Mouse (Mus musculus) Muller cell, postnatal 12 days (primary cell): ENCODE results near the gene Syt8.

Experiments used
- DNase-seq: peaks from one replicate; pipeline ENCODE4 v3.0.0-alpha.2; 2015; ENCODE audit errors: inconsistent ontology term

Gene Syt8

DNA sequence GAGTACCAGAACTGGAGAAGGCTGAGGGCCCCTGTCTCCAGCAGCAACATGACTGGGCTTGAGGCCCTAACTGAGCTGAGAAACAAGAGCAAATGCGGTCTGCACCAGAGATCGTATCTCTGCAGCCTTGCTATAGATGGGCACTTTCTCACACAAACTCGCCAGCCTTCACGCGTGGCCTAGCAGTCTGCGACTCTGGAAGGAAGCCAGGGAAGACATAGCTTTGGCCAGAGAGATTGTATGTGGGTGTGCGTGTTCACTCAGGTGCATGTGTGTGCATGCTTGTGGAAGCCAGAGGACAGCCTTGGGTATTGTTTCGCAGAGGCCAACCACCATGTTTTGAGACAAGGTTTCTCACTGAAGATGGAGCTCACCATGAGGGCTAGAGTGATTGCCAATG lies 26.0 kb upstream of the Syt8 start:
- DNase-seq, result no peak

GRCm38 (mm10) chr7:142409603-142410002 lies 25.0 kb upstream of the Syt8 start:
- no peak for DNase-seq

DNA sequence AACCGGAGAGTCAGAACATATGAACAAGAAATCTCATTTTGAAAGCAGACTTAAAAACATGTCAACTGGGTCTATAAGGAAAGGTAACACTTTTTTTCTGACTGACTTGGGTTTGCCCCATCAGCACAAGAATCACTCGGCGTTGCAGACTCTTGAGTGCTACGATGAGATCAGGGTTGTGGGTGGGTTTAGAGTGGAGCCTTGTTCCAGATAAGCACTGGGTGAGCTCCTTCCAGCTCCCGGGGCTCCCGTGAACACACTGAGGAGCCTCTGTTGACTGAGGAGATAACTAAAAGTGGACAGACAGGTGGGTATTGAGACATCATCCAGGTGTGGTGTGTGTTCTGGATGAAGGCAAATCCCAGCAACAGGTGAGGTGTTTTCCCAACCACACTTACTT lies 21.4 kb upstream of the Syt8 start:
- DNase-seq, result no peak

GRCm38 (mm10) chr7:142415314-142415713 lies 19.3 kb upstream of the Syt8 start:
- no peak for DNase-seq

DNA sequence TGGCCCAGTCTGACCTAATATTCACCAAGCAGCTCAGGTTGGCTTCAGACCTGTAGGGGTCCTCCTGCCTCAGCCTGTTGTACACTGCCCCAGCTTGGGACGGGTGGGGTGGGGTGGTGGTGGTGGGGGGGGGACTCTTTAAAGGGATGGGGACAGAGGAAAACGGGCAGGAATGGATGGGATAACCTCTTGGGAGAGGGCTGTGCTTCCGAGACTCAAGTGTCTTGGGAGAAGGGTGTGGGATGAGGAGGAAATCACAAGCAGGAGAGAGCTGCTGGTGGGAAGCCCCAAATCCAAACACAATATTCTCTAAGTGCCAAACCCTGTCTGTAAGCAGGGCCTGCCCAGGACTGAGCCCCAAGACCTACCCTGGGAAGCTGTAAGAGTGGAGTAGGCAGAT lies 18.4 kb upstream of the Syt8 start:
- no peak for DNase-seq

DNA sequence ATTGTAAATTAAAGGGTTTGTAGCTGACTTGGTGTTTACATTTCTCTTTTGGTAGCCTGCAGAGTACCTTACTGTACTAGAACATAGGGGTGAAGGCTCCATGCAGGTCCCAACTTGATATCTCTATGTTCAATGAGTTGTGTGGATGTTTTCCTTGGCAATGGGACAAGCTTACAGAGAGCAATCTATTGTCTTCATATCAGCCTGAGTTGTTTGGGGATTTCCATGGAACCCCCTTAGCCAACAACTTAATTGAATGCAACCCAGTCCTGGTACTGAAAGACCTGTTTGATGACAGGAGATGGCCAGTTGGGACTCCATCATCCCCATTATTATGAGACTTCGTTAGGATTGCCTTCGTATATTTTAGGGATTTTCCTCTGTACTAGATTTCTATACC lies 16.6 kb upstream of the Syt8 start:
- DNase-seq, result peak; percentile 29

DNA sequence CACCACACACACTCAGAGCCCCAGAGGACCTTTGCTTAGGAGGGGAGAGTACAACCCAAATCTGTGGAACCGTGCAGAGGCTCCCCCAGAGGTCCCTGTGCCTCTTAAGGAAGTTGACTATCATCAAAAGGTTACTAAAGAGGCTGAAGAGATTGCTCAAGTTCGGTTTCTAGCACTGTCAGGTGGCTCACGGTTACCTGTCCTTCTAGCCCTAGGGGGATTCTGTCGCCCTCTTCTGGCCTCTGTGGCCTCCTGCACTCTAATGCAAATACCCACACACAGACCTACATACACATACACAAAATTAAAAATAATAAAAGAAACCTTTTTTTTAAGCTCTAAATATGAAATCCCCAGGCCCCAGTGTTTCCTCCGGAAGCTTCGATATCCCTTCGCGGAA lies 16.0 kb upstream of the Syt8 start:
- DNase-seq, result no peak

- DNase-seq, result no peak
Observed at GRCm38 (mm10) chr7:142419887-142420286, 14.8 kb upstream of the Syt8 start.

DNA sequence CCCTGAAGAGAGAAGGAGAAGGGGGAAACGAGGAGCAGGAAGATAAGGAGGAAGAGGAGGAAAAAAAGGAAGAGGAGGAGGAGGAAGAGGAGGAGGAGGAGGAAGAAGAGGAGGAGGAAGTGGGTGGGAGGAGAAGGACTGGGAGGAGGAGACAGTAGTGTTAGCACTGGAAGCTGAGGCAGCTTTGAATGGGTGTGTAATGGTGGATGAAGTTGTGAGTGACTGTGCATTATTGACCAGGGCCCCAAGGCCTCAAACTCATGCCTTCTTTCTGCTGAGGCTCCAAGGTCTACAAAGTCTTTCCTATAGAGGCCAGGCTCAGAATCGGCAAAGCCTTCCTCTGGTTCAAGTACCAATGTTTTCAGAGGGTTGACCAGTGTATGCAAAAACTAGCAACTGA lies 12.8 kb upstream of the Syt8 start:
- no peak for DNase-seq

DNA sequence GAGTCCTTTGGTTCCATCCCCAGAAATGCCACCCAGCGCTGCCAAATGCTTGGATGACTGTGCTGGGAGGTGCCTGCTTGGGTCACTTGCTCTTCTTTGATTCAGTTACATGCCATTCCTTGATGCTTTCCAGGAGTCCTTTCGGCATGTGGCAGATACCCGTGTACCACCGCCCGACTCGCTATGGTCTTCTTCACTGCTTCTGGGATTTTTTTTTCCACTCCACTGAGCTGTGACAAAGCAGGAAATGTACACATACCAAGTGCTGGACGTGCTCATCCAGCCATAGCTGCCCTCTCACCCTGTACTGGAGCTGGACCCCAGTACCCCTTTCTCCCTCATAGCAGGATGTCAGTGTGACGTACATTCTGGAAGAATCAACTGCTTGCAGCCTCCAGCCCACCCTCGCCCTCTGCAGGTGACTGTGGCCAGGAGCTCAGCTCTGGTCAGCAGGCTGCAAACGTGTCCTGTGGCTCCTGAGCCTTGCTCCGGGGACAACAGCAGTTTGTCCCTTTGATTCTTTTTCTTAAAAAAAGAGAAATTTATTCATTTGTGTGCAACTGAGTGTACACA lies 8.9 kb upstream of the Syt8 start:
- DNase-seq, result peak; percentile 95

- DNase-seq, result peak; percentile 65
Observed at GRCm38 (mm10) chr7:142428213-142428612, 6.4 kb upstream of the Syt8 start.

DNA sequence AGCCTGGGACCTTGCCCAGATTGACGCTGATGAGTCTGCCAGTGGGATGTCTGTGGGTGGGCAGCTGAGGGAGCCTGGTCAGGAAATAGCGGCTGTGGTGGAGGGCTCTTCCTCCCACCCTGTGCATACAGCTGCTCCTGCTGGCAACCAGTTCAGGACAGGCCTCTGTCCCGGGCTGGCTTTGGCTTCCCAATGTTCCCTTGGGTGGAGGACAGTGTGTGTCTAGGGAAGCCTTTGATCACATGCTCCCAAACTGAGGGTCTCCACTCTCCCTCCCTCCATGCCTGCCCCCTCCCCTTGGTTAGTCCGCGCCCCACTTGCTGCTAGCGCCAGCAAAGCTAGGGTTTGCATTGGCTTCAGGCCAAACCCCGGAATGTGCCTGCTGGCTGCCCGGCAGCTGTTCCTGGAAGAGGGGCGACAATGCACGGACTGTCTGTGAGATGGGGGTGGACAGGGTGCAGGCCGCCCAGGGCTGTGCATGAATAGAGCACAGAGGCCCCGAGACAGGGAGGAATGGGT lies 4.4 kb upstream of the Syt8 start:
- DNase-seq, result peak; percentile 96

DNA sequence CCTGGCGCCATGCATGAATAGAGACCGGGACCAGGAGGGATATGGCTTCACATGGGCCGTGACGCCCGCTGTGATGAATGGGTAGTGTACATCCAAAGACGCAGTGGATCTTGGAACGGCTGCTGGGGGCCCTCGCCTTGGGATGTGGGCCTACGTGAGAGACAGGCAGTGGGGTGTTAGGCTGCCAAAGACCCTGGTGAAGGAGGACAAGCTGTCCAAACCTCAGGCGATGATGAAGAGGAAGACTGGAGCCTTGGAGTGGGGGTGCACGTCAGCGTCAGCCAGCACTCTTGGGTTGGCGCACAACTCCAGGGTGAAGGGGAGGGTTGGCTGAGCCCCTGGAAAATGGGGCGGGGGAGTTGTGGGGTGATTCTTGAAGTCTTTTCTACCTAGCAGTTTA lies 3.5 kb upstream of the Syt8 start:
- DNase-seq, result peak; percentile 58

- DNase-seq, result peak; percentile 95
Observed at GRCm38 (mm10) chr7:142433623-142434022, 1.0 kb upstream of the Syt8 start.

DNA sequence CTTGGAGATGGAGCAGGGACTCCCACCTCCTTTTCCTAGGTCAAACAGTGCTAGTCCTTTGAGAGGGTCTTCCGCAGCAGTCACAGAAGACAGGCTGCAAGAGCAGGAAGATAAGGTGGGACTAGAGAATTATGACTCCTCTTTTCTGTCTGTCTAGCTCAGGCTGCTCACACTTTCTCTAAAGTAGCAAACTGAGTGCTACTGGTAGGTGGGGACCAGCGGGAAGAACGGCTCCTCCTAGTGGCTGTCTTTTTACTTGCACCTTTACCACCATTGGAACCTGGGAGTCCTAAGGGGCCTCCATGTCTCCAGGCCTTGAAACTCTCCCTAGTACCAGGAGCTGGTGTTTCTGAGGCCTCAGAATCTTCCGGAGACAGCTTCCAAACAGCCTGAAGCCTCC lies 874 bp downstream of the Syt8 start:
- peak; percentile 60 for DNase-seq

GRCm38 (mm10) chr7:142437324-142437723 lies 2.7 kb downstream of the Syt8 start:
- DNase-seq, result peak; percentile 78

DNA sequence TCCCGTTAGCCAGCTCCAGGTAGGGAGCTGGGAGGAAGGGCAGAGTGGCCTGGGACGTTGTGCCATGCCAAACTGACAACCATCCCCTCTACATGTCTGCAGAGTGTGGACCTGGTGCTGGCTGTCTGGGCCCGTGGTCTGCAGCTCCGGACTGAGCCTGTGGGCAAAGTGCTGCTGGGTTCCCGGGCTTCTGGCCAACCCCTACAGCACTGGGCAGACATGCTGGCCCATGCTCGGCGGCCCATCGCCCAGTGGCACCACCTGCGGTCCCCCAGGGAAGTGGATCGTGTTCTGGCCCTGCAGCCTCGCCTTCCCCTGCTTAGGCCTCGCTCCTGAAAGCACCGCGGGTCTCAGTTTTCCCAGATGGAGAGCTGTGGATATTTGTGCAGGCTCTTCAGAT lies 5.3 kb downstream of the Syt8 start:
- no peak for DNase-seq

DNA sequence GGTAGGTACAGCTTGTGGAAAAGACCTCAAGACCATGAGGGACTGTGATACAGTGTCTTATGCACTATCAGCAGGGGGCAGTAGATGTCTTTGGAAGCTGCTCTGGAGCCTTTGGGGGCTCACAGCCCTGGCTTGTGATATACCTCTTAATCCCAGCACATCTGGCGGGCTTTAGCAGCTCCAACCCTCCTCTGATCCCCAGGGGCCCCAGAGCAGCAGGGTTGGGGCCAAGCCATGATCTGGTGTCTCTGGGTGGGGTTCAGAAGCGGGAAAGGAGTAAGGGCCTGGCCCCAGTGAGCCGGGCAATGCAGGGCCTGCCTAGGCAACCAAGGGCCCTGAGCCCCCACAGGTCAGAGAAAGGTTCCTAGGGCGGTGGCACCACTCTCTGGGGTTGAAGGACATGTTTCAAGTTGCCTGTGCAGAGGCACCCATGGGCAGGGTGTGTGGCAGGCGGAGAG lies 6.0 kb downstream of the Syt8 start:
- no peak for DNase-seq

DNA sequence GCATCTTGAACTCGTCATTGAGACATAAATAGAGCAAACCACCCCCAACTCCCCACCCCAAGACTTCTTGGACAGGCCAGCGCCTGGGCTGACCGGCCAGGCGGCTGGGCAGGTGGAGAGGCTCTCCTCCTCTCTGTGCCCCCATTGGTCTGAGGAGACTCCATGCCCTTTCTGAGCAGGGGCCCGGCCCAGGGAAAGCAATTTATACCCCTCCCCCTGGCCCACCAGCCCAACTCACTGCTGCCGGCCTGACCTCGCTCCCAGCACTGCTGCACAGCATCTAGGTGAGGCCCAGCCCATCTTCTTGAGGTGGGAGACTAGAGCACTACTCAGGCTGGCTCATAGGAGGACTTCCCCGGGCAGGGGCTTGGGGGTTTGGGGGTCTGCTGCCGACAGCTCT lies 6.9 kb downstream of the Syt8 start, which contains the start of gene Tnni2:
Gene Tnni2, plus strand, starts transcription at position 224 of the 400 bp plus-strand sequence.
- no peak for DNase-seq

- no peak for DNase-seq
Observed at GRCm38 (mm10) chr7:142442081-142442907, 7.6 kb downstream of the Syt8 start.

DNA sequence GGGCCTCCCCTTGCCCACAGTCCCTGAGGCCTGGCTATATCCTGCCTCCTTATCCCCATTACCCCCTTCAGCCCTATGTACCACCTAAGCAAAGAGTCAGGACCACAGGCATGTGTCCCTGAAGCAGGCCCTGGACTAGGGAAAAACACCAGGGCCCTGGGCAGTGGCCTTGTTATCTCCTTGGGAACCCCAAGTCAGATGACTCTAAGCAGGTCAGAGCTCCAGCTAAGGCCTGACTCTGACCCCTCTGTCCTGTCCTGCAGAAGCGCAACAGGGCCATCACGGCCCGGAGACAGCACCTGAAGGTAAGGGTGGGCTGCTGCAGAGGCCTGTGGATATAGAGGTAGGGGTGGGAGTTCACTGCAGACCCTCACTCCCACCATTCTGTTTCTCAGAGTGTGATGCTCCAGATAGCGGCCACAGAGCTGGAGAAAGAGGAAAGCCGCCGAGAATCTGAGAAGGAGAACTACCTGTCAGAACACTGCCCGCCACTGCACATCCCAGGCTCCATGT lies 8.3 kb downstream of the Syt8 start:
- DNase-seq, result no peak

DNA sequence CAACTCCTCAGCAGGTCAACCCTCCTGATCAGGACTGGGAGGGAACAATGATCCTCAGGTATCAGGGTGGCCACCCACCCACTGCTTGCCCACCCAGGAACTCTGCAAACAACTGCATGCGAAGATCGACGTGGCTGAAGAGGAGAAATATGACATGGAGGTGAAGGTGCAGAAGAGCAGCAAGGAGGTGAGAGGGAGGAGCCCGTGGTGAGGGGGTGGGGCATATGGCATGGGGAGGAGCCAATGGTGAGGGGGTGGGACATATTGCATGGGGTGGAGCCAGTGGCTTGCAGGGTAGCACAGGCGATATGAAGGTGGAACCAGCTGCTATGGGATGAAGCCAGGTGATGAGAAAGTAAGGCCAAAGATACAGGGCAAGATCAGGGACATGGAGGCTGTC lies 8.8 kb downstream of the Syt8 start:
- DNase-seq, result no peak

- DNase-seq, result no peak
Observed at GRCm38 (mm10) chr7:142444171-142444570, 9.5 kb downstream of the Syt8 start.
